Mouse (Mus musculus): ENCODE results near the gene Fxn. TPM values are rescaled to one million over a fixed set of nuclear protein-coding genes. Genes with fewer than 3 reads are reported as not detected.

The Fxn gene
- total RNA-seq (2015; ENCODE audit: low replicate concordance) (26.4 and 31.7 TPM in 2 replicates), total RNA-seq (2017; ENCODE audit: low replicate concordance) (20.0 and 25.9 TPM in 2 replicates)

- peak; percentile 89 for ATAC-seq (replicated peaks; ENCODE audit: low FRiP score, poor library complexity, severe bottlenecking)
Observed at GRCm38 (mm10) chr19:24280601-24281228, at the start of gene Fxn. TSS of gene Fxn (minus strand) at chr19:24280605.

- no peak for ATAC-seq (replicated peaks; ENCODE audit: low FRiP score, poor library complexity, severe bottlenecking)
Observed at GRCm38 (mm10) chr19:24327921-24328320, 47.5 kb upstream of the Fxn start.

- no peak for ATAC-seq (replicated peaks; ENCODE audit: low FRiP score, poor library complexity, severe bottlenecking)
Observed at GRCm38 (mm10) chr19:24326969-24327368, 46.6 kb upstream of the Fxn start.

GRCm38 (mm10) chr19:24325692-24326091 lies 45.3 kb upstream of the Fxn start:
- no peak for ATAC-seq (replicated peaks; ENCODE audit: low FRiP score, poor library complexity, severe bottlenecking)

GRCm38 (mm10) chr19:24323841-24324613 lies 43.6 kb upstream of the Fxn start:
- ATAC-seq (replicated peaks; ENCODE audit: low FRiP score, poor library complexity, severe bottlenecking): no peak

GRCm38 (mm10) chr19:24321900-24322311 lies 41.5 kb upstream of the Fxn start:
- ATAC-seq (replicated peaks; ENCODE audit: low FRiP score, poor library complexity, severe bottlenecking): no peak

GRCm38 (mm10) chr19:24321211-24321899 lies 41.0 kb upstream of the Fxn start:
- no peak for ATAC-seq (replicated peaks; ENCODE audit: low FRiP score, poor library complexity, severe bottlenecking)

- ATAC-seq (replicated peaks; ENCODE audit: low FRiP score, poor library complexity, severe bottlenecking): no peak
Observed at GRCm38 (mm10) chr19:24318172-24318571, 37.8 kb upstream of the Fxn start.

GRCm38 (mm10) chr19:24317731-24318130 lies 37.3 kb upstream of the Fxn start:
- no peak for ATAC-seq (replicated peaks; ENCODE audit: low FRiP score, poor library complexity, severe bottlenecking)

GRCm38 (mm10) chr19:24317038-24317591 lies 36.7 kb upstream of the Fxn start:
- no peak for ATAC-seq (replicated peaks; ENCODE audit: low FRiP score, poor library complexity, severe bottlenecking)

GRCm38 (mm10) chr19:24316060-24316725 lies 35.8 kb upstream of the Fxn start:
- ATAC-seq (replicated peaks; ENCODE audit: low FRiP score, poor library complexity, severe bottlenecking): no peak

GRCm38 (mm10) chr19:24315234-24315633 lies 34.8 kb upstream of the Fxn start:
- no peak for ATAC-seq (replicated peaks; ENCODE audit: low FRiP score, poor library complexity, severe bottlenecking)

- ATAC-seq (replicated peaks; ENCODE audit: low FRiP score, poor library complexity, severe bottlenecking): no peak
Observed at GRCm38 (mm10) chr19:24314676-24315075, 34.3 kb upstream of the Fxn start.

GRCm38 (mm10) chr19:24312556-24313342 lies 32.3 kb upstream of the Fxn start:
- no peak for ATAC-seq (replicated peaks; ENCODE audit: low FRiP score, poor library complexity, severe bottlenecking)

- ATAC-seq (replicated peaks; ENCODE audit: low FRiP score, poor library complexity, severe bottlenecking): no peak
Observed at GRCm38 (mm10) chr19:24312046-24312445, 31.6 kb upstream of the Fxn start.

- no peak for ATAC-seq (replicated peaks; ENCODE audit: low FRiP score, poor library complexity, severe bottlenecking)
Observed at GRCm38 (mm10) chr19:24308305-24308705, 27.9 kb upstream of the Fxn start.

GRCm38 (mm10) chr19:24307271-24308221 lies 27.1 kb upstream of the Fxn start:
- no peak for ATAC-seq (replicated peaks; ENCODE audit: low FRiP score, poor library complexity, severe bottlenecking)

GRCm38 (mm10) chr19:24306351-24306750 lies 25.9 kb upstream of the Fxn start:
- no peak for ATAC-seq (replicated peaks; ENCODE audit: low FRiP score, poor library complexity, severe bottlenecking)

All from erythroid progenitor cell, adult 5-6 weeks (primary cell).